Mouse (Mus musculus): ENCODE results near the gene Ubr2.

The Ubr2 gene

GRCm38 (mm10) chr17:47009898-47010721 lies at the start of gene Ubr2:
TSS of gene Ubr2 (minus strand) at chr17:47010556.
- peak; percentile 96 for DNase-seq

GRCm38 (mm10) chr17:47059836-47060360 lies 49.5 kb upstream of the Ubr2 start:
- peak; percentile 87 for DNase-seq

- no peak for DNase-seq
Observed at GRCm38 (mm10) chr17:47057966-47058365, 47.6 kb upstream of the Ubr2 start.

- no peak for DNase-seq
Observed at GRCm38 (mm10) chr17:47056476-47056875, 46.1 kb upstream of the Ubr2 start.

- DNase-seq = peak; percentile 53
Observed at GRCm38 (mm10) chr17:47055121-47055520, 44.8 kb upstream of the Ubr2 start.

GRCm38 (mm10) chr17:47054613-47055012 lies 44.3 kb upstream of the Ubr2 start:
- no peak for DNase-seq

- no peak for DNase-seq
Observed at GRCm38 (mm10) chr17:47050678-47051077, 40.3 kb upstream of the Ubr2 start.

- DNase-seq = no peak
Observed at GRCm38 (mm10) chr17:47042866-47043265, 32.5 kb upstream of the Ubr2 start.

GRCm38 (mm10) chr17:47038844-47039803 lies 28.8 kb upstream of the Ubr2 start:
- peak; percentile 90 for DNase-seq

- no peak for DNase-seq
Observed at GRCm38 (mm10) chr17:47034536-47034935, 24.2 kb upstream of the Ubr2 start.

GRCm38 (mm10) chr17:47033643-47034042 lies 23.3 kb upstream of the Ubr2 start:
- peak; percentile 70 for DNase-seq

- no peak for DNase-seq
Observed at GRCm38 (mm10) chr17:47024805-47025204, 14.4 kb upstream of the Ubr2 start.

- no peak for DNase-seq
Observed at GRCm38 (mm10) chr17:47023369-47023768, 13.0 kb upstream of the Ubr2 start.

GRCm38 (mm10) chr17:47012896-47013295 lies 2.5 kb upstream of the Ubr2 start:
- DNase-seq = peak; percentile 56

GRCm38 (mm10) chr17:47011661-47012043 lies 1.3 kb upstream of the Ubr2 start:
- no peak for DNase-seq

GRCm38 (mm10) chr17:47010722-47011660 lies 635 bp upstream of the Ubr2 start:
- peak; percentile 85 for DNase-seq

- DNase-seq = no peak
Observed at GRCm38 (mm10) chr17:47009546-47009897, 834 bp downstream of the Ubr2 start.

- peak; percentile 27 for DNase-seq
Observed at GRCm38 (mm10) chr17:47009016-47009415, 1.3 kb downstream of the Ubr2 start.

- DNase-seq = no peak
Observed at GRCm38 (mm10) chr17:47008506-47008905, 1.9 kb downstream of the Ubr2 start.

GRCm38 (mm10) chr17:47006741-47007140 lies 3.6 kb downstream of the Ubr2 start:
- DNase-seq = no peak

- DNase-seq = peak; percentile 13
Observed at GRCm38 (mm10) chr17:47005741-47006405, 4.5 kb downstream of the Ubr2 start.

GRCm38 (mm10) chr17:47003305-47003704 lies 7.1 kb downstream of the Ubr2 start:
- DNase-seq = no peak
